In genomic region chr16:29985126-29985931, GRCm38 (mm10) we compare ENCODE assay signal across 21 mouse cellular contexts.
A peak's percentile ranks its signal among the peaks of the same experiment; 100 is the strongest.
DNase-seq lines count a peak whose midpoint lies in the region; ATAC-seq and TF ChIP-seq lines count a peak whose summit lies in the region.
"Had no signal": no experiment of that assay in that cellular context is flagged by ENCODE, and none has a peak within 500 bp of the region (broad histone marks: within the 10 kb centered on the region; RNA-seq: fewer than 3 reads in every experiment).

No protein-coding gene starts in this region.

- DNase-seq in left cerebral cortex, adult 2 months (ENCODE audit: extremely low spot score in 1 of 2, low spot score in 2 of 2): peak in 1 of 2 experiments; percentile 15
- DNase-seq in left cerebral cortex, postnatal 4 days: no peak
- peak; percentile 29 for DNase-seq in liver, postnatal 0 days
- DNase-seq in brain, adult 2 months (ENCODE audit: low read depth, low spot score): peak; percentile 65
- peak; percentile 74 for DNase-seq in telencephalon, adult 2 months (ENCODE audit: low read depth, low spot score)
- DNase-seq: adrenal gland, postnatal 14 days; cerebellum, adult 18-20 months; cerebellum, adult 9-11 months; cerebellum, postnatal 36 days; gastrocnemius, adult 2 months; gastrocnemius, postnatal 25 days had no signal

- peak; percentile 92 for ATAC-seq in liver, postnatal 0 days
- ATAC-seq in liver, embryonic 12.5 days: no peak
- ATAC-seq: activated CD4-positive, CD25-positive, alpha-beta regulatory T cell, adult 4 months; forebrain, embryonic 14.5 days; Patski had no signal

- no peak for TF ChIP-seq CTCF in left cerebral cortex, adult 2 months (IDR thresholded peaks at IDR 0.05)
- TF ChIP-seq CTCF in liver, postnatal 0 days (IDR thresholded peaks at IDR 0.05; ENCODE audit: low read depth): no peak

- TF ChIP-seq EP300 in liver, postnatal 0 days (IDR thresholded peaks at IDR 0.05; ENCODE audit: low read depth): peak; percentile 76

- no peaks in the 10 kb centered on the region for H3K9me3 ChIP-seq in liver, postnatal 0 days (ENCODE audit: low read length)
- H3K9me3 ChIP-seq in liver, embryonic 12.5 days (replicated peaks): no peaks in the 10 kb centered on the region
- H3K9me3 ChIP-seq: embryonic facial prominence, embryonic 10.5 days; forebrain, embryonic 10.5 days; heart, embryonic 12.5 days; hindbrain, embryonic 10.5 days had no signal

- intact Hi-C loops in left cerebral cortex, adult 2 months (cut with DNase I): loop anchor here (1.0 kb wide), 2 partner anchors 80 to 168 kb away; no protein-coding TSS in a partner anchor
- intact Hi-C loops in left cerebral cortex, postnatal 4 days (cut with DNase I): no loop called here

- H3K27ac ChIP-seq in left cerebral cortex, adult 2 months: peak overlapping the region; percentile 71
- H3K27ac ChIP-seq in liver, postnatal 0 days (ENCODE audit: low read depth): peak overlapping the region; percentile 66
- H3K27ac ChIP-seq in liver, embryonic 12.5 days: no peak overlapping the region
- H3K27ac ChIP-seq: embryonic facial prominence, embryonic 10.5 days; forebrain, embryonic 10.5 days; gastrocnemius, adult 2 months; hindbrain, embryonic 10.5 days; hindbrain, embryonic 14.5 days had no signal

- 70% methylated on average over 11 of the region's 11 CpGs for whole genome bisulfite sequencing in liver, postnatal 0 days (ENCODE audit: insufficient replicate concordance)
- WGBS in liver, embryonic 12.5 days (ENCODE audit: insufficient replicate concordance): 69% methylated on average over 11 of the region's 11 CpGs

- H3K27me3 ChIP-seq in liver, postnatal 0 days (ENCODE audit: insufficient read depth, low read length): no peaks in the 10 kb centered on the region
- no peaks in the 10 kb centered on the region for H3K27me3 ChIP-seq in liver, embryonic 12.5 days (replicated peaks)
- H3K27me3 ChIP-seq: Patski had no signal

- no peaks in the 10 kb centered on the region for H3K36me3 ChIP-seq in liver, postnatal 0 days (replicated peaks; ENCODE audit: insufficient read depth, low read length)
- H3K36me3 ChIP-seq in liver, embryonic 12.5 days: no peaks in the 10 kb centered on the region
- H3K36me3 ChIP-seq: embryonic facial prominence, embryonic 10.5 days; forebrain, embryonic 10.5 days; heart, embryonic 12.5 days; hindbrain, embryonic 10.5 days had no signal

- no peak overlapping the region for H3K4me3 ChIP-seq in left cerebral cortex, adult 2 months
- H3K4me3 ChIP-seq in liver, postnatal 0 days (ENCODE audit: low read depth, low read length): no peak overlapping the region
- no peak overlapping the region for H3K4me3 ChIP-seq in liver, embryonic 12.5 days
- H3K4me3 ChIP-seq: embryonic facial prominence, embryonic 10.5 days; erythroblast, embryonic 14.5 days; forebrain, embryonic 10.5 days; gastrocnemius, adult 2 months; heart, embryonic 12.5 days; hindbrain, embryonic 10.5 days had no signal

- no peak overlapping the region for H3K4me2 ChIP-seq in liver, postnatal 0 days (ENCODE audit: low read depth, low read length)
- no peak overlapping the region for H3K4me2 ChIP-seq in liver, embryonic 12.5 days
- H3K4me2 ChIP-seq: heart, embryonic 12.5 days; hindbrain, embryonic 14.5 days had no signal

- no peak overlapping the region for H3K9ac ChIP-seq in liver, postnatal 0 days (replicated peaks)
- no peak overlapping the region for H3K9ac ChIP-seq in liver, embryonic 12.5 days
- H3K9ac ChIP-seq: heart, embryonic 12.5 days; hindbrain, embryonic 14.5 days had no signal

- H3K4me1 ChIP-seq in liver, postnatal 0 days (ENCODE audit: insufficient read depth): peaks cover 13% of the 10 kb centered on the region
- H3K4me1 ChIP-seq in liver, embryonic 12.5 days: peaks cover 2% of the 10 kb centered on the region; the same call in 1 of the 2 replicates
